Mouse (Mus musculus) layer of hippocampus, adult 9-11 months (tissue): ENCODE results near the gene Hist1h4i.

ENCODE experiments used
- DNase-seq: peaks from one replicate; pipeline ENCODE4 v3.0.0; 2022

The Hist1h4i gene

DNA sequence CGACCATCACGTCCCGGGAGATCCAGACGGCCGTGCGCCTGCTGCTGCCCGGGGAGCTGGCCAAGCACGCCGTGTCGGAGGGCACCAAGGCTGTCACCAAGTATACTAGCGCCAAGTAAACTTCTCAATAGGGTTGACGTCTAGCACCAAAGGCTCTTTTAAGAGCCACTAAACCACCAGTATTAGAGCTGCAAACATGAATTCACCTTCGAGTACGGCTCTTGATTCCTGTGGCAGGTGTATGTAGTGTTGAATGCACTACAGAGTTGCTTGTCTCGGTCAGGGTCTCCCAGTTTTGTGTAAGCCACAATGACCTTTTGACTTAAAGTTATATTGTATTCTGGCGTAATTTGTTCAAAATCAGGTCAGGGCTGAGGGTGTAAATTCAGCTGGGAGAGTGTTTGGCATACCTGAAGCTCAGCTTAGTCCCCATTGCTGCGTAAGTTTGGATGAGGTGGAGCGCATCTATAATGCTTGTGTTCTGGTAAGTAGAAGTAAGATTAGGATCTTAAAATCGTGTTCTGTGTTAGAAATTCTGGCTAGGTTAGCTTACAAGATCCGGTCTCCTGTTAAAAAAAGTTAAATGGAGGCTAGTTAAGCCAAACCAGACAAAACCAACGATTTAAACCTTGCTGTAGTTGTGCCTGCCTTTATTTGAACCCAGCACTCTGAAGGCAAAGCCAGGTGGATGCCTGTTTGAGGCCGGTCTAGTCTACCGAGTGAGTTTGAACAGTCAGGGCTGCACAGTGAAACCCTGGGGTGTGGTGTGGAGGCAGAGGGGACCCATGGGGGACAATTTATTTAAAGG is 4.8 kb downstream of the Hist1h4i start:
- DNase-seq, result no peak

GRCm38 (mm10) chr13:22035267-22036148 is 5.7 kb downstream of the Hist1h4i start, which contains the start of the genes Hist1h2ah and Hist1h2bk:
Gene Hist1h2ah (minus strand): TSS chr13:22035568.
Gene Hist1h2bk (plus strand): TSS chr13:22035870.
- DNase-seq, result peak; percentile 93

DNA sequence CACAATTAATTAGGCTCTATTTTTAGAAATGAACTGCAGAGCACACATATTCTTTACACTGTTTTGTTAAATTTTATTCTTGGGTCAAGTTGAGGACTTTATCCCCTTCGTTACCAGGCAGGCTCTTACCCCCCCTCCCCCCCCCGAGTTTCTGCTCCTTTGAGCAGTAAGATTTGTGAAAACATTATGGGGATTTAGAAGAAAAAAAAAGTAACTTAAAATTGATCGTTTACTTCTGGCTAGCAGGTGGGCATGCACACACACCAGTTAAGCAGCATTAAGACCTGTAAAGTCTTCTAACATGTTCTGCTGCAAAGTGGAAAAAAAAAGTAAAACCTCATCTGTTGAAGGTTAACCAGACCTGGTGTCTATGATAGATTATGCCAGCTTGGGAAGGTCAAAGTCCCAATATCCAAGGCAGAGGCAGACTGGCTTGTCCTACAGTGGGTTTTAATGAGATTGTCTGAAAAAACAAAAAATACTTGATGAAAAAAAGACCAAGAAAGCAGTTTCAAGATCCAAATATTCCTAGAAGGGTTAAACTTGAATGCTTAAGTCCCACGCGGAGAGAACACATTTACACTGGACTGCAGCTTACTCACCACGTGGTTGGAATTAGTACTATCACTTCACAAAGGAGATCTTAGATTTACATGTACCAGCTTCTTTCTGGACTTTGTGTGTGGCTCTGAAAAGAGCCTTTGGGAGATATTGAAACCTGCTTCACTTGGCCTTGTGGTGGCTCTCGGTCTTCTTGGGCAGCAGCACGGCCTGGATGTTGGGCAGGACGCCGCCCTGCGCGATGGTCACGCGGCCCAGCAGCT is 6.5 kb downstream of the Hist1h4i start:
- DNase-seq, result no peak

DNA sequence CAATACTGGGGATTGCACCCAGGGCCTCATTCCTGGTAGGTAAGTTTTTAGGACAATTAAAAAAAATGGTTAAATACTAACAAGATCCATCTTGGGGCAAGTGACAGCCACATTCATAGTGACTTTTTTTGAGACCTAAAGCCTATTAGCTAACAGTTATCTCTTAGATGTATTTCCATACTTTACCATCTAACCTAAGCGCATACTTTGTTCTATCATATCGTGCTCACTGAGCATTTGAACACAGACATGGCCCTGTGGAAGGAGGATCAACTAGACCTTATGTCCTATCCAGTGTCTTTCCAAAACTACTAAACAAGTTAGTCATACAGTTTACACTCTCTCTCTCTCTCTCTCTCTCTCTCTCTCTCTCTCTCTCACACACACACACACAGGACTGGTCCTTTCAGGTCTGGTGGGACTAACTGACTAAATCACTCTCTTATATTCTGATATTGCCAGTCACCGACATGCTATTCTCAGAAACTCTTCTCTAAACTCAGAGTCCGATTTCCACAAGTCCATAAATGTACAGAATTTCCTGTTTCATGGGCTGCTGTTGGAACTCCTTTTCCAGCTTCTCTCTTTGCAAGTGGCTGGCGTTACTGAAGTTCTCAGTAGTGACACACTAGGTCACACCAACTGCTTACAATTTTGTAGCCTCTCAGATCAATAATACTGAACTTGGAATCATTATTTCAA is 7.3 kb downstream of the Hist1h4i start:
- no peak for DNase-seq

DNA sequence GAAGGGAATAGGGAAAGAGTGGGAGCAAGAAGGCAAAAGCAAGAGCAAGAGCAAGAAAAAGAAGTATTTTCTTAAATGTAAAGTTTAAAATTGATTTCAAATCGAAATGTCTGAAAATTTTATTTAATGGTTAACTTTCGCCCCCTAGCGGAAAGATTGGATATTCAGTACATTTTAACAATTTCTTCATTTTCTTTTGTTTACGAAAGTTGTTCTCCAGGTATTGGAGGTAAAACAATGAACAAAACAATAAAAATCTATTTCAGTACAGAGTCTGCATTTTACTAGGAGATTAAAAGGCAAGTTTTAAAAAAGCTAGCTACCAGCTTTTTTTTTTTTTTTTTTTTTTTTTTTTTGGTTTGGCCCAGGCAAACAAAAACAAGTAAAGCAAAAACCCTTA is 10.7 kb downstream of the Hist1h4i start:
- DNase-seq, result no peak

DNA sequence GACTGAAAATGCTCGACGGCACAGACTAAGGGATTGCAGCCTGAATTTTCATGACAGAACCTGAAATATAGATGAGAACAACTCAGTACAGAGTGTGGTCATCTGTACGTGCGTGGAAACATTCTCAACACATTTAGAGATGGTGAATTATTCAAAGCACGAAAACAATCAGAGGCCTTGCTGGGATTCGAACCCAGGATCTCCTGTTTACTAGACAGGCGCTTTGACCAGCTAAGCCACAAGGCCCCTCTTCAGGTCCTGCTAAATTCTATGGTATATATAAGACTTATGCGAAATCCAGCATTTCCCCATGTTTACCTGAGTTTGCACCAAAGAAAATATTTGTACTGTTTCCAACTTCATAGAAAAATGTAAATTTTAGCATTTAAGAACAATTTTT is 11.2 kb downstream of the Hist1h4i start:
- DNase-seq, result no peak

DNA sequence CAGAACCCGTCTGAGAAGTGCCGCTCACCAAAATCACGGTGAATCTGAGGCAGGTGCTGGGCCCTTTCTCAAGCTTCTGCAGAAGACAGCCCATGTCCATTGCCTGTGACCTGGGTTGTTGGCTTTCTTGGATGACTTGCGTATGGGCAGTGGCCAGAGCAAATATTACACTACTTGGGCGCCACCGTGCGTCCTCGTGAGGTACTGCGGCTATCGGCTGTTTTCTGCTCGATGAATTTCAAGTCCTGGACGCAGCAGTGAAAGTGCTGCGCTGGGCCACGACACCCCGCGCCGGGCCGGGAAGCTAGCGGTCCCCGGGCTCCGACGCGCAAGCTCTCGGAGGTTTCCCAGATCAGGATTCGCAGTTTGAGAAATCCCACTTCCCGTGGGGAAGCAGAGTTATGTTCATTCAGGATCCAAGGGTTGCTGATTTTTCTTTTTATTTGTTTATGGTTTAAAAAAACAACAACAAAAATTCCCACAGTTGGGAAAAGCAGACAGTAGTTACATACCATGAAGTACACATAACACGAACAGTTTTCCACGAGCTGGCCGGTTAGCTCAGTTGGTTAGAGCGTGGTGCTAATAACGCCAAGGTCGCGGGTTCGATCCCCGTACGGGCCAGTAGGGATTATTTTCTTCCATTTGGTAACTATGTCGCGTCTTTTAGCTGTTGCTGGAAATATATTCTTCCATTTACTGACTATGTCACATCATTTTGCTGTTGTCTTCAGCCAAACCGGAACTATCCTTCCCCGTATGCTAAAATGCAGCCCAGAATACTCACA is 12.3 kb downstream of the Hist1h4i start:
- DNase-seq, result peak; percentile 90

GRCm38 (mm10) chr13:22026058-22027031 is 14.8 kb downstream of the Hist1h4i start:
- peak; percentile 54 for DNase-seq

GRCm38 (mm10) chr13:22022241-22022640 is 18.9 kb downstream of the Hist1h4i start:
- DNase-seq, result peak; percentile 44

DNA sequence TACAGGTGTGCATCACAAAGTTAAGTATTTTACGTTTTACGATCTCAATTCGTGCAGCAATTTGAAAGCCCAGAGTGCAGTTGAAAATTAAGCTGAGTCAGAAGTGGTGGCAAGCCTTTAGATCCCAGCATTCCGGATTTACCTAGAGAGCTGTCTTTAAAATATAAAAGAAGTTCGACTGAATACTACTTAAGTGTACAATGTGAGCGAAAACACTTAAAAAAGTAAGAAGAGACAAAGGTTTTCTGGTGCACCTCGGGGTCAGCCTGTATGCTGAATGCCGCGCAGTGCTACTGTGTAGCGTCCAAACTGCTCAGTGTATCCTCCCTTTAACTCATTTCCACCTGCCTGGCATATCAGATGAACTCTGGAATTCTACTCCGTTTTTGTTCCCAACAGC is 19.6 kb downstream of the Hist1h4i start:
- DNase-seq, result no peak

DNA sequence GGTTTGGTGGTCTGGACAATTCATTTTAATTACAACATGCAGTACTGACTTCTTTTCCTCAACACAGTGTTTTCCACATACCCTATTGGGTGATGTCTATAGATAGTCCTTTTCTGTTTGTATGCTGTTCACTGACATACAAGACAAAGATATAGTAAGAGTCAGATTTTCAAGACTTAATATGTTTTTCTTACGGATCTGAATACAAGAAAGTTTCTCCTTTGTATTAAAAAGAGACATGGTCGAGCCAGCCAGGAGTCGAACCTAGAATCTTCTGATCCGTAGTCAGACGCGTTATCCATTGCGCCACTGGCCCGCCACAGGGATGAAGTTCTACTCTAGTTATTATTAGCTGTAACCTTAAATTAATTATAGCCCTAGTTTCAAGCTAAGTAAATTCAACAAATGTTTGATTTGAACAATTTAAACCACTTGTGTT is 20.2 kb downstream of the Hist1h4i start:
- no peak for DNase-seq

DNA sequence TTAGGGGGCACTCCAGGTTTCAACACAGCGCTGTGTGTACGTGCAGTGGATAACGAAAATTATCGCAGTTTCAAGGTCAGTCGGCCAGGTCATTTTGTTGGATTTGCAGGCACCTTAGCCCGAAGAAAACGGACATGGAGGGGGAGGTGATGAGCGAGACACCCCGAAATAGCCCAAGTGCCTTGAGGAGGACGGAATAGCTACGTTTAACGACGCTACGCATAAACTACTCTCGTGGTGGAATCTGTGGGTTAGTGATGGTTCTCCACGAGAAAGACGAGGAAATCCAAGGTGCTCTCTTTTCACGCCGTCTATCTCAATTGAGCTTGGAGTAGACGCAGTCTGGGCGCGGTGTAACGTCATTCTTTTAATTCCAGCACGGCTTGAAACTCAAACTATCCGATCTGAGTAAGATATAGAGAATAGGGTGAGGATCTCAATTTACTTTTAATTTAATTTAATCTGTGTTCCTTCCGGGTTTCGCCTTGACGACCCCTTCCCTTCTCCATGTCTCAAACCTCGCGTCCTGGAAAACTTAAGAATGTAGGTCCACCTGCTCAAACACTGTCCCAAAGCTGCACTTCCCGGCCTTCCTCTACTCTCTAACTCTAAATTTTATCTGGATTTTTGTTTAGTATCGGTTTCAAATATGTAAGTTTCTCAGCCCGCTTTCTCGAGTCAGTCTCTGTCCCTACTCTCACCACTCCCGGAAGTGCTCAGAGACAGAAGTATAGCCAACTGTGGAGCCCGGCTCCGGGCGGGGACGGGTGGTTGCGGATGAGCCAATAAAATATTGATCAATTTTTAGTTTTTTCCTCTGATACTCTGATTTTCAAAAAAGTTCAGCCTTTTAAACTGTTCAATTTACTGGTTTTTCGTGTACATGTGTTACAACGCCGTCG is 21.0 kb downstream of the Hist1h4i start:
- no peak for DNase-seq

DNA sequence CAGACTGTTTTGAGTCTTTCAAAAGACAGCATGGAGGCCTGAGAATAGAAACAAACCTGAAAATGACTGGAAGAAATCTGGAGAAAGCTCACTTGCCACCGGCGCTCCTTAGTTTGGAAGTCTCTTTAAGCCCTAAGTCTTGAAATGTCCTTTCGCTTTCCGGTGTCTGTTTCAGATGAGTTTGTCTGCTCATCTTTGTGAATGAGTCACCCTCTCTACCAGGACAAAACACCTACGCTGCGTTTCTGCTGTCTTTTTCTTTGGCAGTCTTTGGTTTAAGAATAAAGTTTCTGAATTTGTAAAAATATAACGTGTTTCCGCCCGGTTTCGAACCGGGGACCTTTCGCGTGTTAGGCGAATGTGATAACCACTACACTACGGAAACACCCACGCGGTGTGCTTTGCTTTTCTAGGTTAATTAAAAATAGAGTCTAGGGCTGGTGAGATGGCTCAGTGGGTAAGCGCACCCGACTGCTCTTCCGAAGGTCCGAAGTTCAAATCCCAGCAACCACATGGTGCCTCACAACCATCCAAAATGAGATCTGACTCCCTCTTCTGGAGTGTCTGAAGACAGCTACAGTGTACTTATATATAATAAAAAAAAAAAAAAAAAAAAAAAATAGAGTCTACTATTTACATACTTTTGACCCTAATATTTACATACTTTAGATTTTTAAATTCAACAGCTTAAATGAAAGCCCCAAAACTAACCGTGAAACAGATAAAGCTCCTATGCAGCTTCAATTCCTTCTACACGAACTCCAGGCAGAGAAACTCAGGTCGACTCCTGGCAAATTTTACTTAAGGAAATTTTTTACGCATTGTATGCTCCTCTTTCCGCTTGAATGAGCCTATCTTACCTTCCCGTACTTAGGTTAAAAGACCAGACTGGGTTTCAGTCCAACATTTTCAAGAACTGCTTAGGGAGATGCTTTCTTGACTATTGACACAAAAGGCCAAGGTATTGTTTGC is 25.4 kb downstream of the Hist1h4i start:
- DNase-seq, result peak; percentile 65

DNA sequence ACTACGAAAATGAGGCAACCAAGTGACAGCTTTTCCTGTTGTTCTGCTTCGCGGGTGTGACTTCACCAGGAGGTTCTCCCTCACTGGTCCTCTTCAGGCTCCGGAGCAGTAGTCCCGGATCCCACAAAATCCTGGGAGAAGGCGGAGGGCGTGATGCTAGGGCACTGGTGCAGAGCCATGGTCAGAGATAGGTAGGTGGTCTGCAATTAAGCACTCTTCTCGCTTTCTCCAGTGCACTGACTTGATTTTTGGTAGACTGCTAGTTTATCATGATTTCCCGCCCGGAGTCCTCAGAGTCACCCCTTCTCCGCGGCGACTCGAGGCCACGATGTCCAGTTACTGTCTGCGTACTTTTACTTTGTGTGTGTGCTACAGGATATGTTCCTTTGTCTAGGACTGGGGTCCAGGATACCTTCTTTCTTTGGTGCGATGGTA is 26.7 kb downstream of the Hist1h4i start:
- DNase-seq, result no peak

- DNase-seq, result no peak
Observed at GRCm38 (mm10) chr13:22013716-22014115, 27.4 kb downstream of the Hist1h4i start.

DNA sequence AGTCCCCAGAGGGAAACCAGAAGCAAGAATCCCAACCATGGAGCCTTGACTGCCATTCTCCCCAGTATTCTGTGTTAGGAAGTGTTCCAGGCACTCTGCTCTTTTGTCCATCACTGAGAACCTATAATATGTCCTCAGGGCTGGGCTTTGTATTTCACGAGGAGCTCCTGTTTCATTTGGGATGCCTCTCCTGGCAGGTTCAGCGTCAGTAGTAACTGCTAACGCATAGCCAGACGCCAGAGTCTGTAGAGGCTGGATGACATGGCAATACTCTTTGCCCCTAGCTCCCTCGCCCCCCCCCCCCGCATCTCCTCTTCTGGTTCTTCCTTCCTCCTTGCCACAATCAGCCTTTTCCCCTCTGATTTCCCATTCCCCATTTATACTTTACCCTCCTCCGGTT is 31.5 kb downstream of the Hist1h4i start, which contains the start of gene Prss16:
Gene Prss16 (minus strand): TSS at position 101 of the 400 bp plus-strand sequence.
- no peak for DNase-seq

- no peak for DNase-seq
Observed at GRCm38 (mm10) chr13:22008707-22009106, 32.5 kb downstream of the Hist1h4i start.

DNA sequence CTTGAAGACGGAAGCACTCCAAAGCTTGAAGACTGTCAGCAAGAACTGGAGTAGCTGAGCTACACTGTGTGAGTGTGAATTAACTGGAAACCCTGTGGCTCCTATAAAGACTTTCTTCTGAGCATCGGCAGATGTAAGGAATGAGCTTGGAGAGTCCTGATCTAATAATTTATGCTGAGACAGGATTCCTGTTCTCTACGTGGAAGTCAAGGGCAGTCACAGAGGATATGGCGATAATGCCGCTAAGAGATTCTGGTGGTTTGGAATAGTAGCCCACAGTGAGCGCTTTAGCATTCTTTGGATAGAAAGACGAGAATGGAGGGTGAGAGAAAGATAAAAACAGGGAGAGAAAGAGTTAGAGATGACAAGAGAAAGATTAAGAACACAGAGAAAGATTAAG is 33.3 kb downstream of the Hist1h4i start:
- no peak for DNase-seq
